Mouse (Mus musculus): ENCODE measurements around the gene Alms1. TPM values are rescaled to one million over a fixed set of nuclear protein-coding genes. Genes with fewer than 3 reads are reported as not detected.
A peak's percentile ranks its signal among the peaks of the same experiment; 100 is the strongest.
"Not testable (repeated sequence)": the region's sequence is repeated elsewhere in the genome, so short reads cannot be mapped to it uniquely, and the experiment has no call there.

Alms1 gene
- polyA plus RNA-seq (2017; shearing (Covaris generic)), result 1 to 10 TPM; 2.7 to 4.3 TPM

DNA sequence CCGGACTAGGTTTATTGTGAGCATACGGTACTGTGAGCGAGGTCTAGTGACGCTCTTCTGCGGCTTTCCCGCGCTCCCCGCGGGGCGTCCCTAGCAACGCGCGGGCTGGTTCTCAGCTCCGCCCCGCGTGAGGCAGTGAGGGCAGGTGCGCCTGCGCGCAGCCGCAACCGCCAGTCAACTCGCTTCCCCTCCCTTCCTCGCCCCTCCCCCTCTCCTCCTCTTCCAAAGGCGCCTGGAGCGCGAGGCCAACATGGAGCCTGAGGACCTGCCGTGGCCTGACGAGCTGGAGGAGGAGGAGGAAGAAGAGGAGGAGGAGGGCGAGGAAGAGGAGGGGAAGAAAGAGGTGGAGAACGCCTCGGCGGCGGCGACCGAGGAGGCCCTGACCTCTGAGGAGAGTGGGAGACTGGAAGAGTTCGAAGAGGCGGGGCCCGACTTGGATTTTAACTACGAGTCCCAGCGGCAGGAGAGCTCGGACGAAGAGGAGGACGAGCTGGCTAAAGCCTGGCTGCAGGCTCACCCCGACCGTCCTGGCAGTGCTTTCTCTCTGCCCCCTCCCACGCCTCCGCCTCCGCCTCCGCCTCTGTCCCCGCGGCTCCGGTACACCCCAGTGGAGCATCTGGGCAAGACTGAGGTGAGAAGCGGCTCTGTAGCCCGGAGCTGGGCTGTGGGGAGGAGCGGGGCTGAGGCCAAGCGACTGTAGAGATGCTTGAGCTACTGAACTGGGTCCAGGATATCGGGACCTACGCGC is at the start of gene Alms1:
Gene Alms1, plus strand, starts transcription at position 136 of the 748 bp plus-strand sequence.
- peak; percentile 93 for ATAC-seq

DNA sequence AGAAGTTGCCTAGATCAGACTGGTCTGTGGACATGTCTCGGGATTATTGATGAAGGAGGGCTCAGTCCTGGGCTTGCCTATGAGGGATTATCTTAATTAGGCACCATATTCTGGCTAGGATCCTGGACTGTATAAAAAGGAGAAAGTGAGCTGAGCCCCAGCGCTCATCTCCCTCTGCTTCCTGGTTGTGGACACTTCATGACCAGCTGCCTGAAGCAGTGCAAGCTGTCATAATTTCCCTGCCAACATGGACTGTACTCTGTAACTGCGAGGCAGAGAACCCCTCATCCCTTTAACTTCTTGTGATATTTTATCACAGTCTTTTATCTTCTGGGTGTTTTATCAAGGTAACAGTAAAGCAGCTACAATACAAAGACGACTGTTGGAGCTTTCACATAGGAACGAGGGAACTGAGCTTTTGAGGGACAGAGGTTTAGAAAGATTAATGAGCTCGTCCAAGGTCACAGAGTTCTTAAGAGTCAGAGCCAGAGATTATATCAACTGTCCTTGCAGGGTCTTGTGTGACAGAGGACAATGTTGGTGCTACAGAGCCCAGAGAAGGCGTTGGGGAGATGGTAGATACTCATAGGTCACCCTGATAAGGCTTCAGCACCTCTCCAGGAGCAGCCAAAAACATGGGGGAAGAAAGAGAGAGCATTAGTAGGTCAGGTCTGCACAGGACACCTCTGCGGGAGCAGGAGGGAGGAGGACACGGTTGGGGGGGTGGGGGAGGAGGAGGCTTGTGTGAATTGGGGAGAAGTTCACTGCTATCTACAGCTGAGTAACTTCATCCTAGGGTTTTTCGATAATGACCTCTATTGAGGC is 43.8 kb upstream of the Alms1 start:
- ATAC-seq, result no peak

DNA sequence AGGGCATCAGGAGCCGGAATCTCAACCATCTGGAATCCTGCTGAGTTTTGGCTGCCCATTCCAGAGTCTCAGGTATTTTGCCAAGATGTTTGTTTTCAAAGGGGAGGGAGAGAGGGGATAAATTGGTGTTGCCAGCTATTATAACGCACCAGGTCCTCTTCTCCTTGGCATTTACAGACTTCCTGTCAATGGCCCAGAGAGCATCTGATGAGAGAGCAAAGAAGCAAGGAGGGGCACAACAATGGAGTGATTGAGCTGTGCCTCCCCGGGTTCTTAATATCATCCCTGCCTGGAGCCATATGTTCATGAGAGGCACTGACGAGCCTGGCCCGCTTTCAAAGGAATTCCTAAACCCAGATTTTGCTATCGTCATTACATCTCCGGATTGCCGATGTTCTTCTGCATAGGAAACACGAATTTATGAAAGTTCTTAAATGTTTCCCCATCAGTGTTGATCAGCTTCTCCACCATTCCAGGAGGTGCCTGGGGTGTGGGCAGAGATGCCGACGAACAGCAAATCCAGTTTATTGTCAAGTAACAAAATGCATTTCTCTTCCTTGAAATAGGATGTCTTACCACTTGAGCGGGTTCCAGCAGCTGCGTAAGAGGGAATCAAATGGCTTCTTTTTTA is 43.0 kb upstream of the Alms1 start:
- no peak for ATAC-seq

DNA sequence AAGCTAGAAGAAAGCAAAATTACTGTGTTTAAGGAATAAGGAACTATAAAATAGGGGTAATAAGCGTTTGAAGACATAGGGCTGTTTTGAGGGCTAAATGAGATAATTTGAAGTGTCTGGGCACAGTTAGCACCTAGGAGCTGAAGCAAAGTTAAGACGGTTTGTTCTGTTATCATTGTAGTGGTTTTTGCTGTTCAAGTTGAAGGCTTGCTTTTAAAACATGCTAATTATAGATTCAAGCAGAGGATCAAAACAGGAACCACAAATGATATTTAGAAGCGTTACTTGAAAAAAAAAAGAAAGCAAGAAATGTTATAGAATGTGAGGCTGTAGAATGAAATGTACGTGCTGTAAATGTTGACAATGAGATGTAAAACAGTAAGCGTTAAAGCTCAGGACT is 39.7 kb upstream of the Alms1 start:
- ATAC-seq, result no peak

DNA sequence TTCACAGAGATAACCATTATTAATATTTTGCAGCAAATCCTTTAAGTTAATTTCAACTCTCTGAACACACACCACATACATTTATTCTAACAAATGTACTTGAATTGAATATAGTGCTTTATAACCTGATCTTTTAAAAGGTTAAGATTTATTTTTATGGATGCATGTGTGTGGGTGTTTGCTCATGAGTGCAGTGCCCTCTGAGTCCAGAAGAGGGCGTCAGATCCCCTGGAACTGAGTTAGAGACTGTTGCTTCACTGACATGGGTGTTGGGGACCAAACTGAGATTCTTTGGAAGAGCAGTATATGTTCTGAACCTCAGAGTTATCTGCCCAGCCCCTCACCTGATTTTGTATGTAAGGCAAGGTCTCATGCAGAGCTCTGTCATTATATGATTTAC is 25.0 kb upstream of the Alms1 start:
- ATAC-seq, result no peak

DNA sequence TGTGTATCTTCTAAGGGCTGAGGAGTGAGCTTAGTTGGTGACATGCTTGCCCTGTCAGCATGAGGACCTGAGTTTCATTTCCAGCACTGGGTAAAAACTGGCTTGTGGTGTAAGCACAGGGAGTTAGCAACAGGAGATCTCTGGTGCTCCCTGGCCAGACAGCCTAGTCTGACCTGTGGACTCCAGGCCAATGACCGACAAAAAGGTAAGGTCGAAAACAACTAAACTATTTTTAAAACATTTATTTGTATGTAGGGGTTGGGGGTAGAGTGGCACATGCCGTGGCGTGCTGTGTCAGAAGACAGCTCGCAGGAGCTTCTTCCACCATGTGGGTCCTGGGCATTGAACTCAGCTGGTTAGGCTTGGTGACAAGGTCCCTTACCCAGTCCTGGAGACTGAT is 14.5 kb upstream of the Alms1 start:
- ATAC-seq, result no peak

DNA sequence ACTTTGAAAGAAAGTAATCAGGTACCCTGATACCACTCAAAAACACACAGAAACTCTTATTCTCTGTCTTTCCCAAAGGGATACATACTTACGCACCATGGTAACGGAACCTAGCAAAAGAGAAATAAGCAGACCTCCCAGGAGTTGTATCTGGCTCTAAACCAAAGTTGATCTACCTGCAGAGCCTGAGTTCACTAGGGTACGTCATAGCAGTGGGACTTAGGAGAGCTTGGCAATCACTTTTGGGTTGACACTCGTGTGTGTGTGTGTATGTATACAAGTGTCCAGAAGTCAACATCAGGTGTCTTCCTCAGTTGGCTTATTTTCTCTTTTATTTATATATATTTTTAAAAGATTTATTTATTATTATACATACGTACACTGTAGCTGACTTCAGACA is 5.6 kb upstream of the Alms1 start:
- no peak for ATAC-seq

DNA sequence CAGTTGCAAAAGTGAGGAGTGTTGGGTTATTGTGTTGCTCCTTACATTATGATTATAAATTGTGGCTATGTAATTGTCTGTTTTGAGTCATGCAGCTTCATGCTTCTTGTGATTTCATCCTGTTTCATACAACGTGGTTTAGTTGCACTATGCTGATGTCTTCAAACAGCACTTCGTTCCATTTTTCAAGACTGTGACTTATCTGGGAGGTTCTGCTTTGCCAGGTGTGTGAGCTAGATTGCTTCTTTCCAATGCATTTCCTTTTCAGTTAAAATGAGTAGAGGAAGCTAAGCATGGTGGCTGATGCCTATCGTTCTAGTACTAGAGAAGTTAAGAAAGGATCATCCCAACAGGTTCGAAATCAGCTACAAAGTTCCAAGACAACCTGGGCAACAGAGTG is 2.7 kb upstream of the Alms1 start:
- no peak for ATAC-seq

DNA sequence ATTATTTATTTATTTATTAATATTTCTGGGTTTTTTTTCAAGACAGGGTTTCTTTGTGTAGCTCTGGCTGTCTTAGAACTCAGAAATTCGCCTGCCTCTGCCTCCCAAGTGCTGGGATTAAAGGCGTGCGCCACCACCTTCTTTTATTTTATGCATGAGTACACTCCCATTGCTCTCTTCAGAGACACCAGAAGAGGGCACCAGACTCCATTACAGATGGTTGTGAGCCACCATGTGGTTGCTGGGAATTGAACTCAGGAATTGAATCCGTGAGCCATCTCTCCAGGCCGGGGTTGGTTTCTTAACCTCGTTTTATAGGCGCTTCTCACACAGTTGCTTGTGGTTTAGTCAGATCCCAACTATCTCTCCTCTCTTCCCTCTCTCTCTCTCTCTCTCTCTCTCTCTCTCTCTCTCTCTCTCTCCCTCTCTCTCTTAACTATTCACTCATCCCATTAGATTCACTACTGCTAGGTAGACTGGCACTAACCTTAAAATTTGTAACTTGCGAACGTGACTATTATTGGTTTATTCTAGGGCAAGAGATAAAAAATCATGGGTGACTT is 445 bp upstream of the Alms1 start:
- ATAC-seq, result no peak

DNA sequence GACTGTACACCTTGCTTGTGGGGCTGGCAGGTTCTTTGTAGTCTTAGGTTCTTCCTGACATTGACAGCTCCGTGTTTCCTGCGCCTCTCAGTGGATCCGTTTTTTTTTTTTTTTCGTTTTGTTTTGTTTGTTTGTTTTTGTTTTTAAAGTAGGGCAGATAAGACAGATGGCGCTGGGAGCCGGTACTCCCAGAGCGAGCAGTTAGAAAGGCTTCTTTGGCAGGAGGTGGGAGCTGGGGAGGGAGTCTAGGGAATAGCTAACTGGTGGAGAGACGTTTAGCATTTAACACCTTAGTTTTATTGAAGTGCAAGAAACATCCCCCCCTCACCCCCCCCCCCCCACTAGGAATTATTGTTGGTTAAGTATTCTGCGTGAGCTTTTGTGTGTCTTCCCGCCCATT is 833 bp downstream of the Alms1 start:
- no peak for ATAC-seq

DNA sequence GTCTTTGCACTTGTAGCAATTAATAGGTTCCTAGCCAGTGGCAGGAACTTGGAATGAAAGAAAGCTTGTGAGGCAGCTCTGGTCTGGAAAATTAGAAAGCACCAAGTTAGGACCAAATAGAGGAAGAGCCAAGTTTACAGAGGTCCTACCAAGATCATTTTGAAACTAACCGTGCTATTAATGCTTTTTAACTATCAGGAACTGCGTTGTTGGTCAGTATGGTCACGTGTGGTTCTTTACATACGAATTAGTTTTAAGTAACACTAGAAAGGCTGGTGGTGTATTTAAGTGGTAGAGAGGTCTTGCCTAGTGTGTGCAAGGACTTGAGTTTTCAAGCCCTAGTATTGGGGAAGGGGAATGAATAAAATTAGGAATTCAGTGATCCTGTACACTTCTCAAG is 1.2 kb downstream of the Alms1 start:
- ATAC-seq, result no peak

DNA sequence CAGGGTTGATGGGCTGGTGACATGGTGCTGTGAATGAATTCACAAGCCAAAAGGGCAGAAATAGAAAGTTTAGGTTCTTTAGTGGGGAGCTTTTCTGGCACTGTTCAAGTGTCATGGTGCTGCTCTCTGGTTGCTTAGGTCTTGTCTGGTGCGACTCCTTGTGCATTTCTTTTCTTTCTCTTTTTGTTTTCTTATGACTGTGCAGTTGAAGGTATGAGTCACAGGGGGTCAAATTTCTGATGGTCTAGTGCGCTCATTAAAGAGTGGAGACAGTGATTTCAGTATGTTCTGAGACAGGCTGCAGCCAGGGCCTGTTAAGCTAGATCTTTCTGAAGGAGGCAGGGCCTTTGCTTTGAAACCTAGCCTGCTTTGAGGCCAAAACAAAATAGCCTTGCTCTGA is 2.8 kb downstream of the Alms1 start:
- ATAC-seq, result no peak

DNA sequence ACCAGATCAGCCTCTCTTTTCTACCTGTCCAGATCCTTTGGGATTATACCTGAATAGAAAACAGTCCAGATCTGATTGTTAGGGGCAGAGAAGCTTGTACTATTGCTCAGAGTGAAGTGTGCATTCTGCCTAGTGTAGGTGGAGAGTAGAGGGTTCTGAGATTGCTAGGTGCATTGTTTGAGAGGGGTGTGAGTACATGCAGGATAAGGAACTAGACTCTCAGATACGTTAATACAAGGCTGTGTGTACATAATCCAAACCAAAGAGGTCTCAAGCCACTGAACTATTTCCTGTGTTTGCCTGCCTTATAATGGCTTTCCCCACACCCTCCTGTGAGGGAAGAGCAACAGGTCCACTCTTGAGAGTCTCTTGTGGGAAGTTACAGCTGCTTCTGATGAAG is 12.0 kb downstream of the Alms1 start:
- no peak for ATAC-seq

DNA sequence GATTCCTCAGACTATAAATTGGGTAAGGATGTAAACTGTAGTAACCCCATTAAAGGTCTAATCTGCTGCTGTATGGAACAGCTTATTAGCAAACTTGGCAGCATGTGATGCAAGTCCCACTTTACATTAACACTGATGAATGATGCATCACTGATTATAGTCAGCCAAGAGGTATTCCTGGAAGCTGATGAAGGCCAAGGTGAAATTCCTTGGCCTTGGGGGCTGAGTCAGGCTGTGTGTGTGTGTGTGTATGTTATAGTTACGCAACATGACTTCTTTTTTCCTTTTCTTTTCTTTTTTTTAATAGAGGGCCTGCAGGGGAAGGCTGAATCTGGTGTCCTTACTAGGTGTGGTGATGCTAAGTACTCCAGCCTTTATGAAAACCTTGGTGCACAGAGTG is 23.2 kb downstream of the Alms1 start:
- no peak for ATAC-seq

DNA sequence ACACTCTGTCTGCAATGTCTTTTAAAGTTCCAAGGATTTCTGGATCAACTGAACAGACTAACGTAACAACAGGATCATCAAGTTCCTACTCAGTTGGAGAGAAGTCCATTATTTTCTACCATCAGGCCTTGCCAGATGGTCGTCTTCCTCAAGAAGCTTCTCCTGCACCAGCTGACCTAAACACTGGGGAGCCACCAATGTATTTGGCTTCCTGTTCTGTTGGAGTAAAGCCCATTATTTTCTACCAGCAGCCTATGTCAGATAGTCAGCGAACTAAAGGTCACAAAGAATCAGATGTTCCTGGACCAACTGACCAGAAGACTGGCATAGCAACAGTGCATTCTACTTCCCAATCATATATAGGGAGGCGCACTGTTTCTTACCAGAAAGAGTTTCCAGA is 33.5 kb downstream of the Alms1 start:
- no peak for ATAC-seq

DNA sequence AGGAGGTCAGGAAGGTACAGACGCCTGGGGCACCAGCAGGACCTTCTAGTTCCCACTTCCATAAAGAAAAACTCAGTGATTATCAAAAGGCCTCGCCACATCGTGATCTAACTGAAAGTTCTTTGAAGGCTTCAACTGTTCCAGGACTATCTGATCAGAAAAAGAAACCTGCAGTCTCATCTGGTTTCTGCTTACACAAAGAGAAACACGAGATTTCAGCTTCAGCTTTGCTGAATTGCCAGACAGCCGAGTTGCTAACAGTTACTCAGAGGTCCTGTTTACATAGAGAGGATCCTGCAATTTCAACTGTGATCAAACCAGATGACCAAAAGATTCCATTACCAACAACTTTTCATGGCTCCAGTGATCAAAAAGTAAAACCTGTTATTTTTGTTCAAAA is 34.3 kb downstream of the Alms1 start:
- no peak for ATAC-seq

DNA sequence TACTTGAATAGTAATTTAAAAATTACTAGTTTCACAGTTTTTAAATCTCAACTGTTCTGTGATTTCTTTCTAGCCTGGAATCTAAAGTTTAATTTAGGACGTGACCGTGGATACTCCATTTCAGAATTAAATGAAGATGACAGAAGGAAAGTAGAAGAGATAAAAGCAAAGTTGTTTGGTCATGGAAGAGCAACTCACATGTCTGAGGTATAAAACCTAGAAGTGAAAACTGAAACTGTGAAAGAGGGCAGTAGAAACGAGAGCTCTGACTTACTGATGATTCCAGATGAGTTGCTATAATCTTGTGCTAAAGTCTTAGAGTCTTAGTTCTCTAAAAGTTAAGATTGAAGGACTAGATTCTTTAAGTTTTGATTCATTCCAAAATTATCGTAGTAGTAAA is 37.2 kb downstream of the Alms1 start:
- ATAC-seq, result no peak

DNA sequence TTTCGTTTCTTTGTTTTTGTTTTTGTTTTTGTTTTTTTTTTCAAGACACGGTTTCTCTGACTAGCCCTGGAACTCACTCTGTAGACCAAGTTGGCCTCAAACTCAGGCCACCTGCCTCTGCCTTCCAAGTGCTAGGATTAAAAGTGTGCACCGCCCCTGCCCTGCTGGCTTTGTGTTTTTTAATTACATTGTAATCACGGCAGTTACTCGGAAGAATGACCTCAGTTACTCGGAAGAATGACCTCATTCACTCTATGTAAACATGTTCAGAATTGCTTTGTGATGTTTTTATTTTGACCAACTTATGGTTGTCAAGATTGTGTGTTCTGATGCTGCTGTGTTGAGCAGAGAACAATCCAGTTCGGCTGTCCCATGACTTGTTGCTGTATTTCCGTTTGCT is 45.8 kb downstream of the Alms1 start:
- ATAC-seq, result no peak

DNA sequence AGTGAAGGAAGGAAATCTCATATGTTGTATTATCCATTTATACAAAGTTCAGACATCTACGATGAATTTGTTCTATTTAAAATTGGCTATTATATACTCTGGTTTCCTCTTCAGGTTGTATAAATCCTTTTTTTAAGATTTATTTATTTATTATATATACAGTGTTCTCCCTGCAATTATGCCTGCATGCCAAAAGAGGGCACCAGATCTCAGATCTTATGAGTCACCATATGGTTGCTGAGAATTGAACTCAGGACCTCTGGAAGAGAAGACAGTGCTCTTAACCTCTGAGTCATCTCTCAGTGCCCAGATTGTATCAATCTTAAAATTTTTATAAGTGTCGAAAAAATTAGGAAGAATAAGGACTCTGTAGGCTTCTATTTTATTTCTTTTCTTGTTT is 65.9 kb downstream of the Alms1 start:
- ATAC-seq, result no peak

DNA sequence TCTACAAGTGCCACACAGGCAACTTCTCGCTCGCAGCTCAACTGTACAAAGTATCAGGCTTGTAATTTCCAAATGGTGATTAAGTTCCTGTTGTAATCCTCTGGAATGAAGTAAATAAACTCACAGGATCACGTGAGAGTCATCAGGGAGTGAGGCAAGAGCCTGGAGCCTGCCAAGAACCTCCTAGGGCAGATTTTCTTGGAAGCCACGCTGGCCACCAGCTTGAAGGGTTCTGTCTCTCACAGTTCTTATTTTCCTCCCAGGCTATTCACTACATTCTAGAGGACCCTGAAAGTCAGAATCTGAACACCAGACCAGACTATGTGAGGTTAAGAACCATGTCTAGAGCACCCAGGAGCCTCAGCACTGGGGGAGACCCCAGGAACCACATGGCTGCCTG is 114.6 kb downstream of the Alms1 start:
- not testable (repeated sequence) for ATAC-seq

DNA sequence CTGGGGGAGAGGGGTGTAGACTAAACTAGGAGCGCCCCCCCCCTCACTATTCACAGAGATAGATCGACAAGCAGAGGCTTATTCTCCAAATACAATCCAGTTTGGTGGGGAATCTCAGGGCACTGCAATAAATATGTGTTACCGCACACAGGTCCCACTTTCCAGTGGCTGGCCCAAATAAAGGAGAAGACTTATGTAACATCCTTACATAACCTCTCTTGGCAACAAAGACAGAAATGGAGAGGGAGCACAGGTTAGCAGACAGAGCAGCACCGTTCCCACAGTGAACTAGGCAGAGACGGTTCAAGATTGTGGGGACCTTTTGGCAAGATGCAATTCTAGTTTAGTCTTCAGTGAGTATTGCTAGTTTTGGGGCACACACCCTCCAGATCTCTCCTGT is 121.9 kb downstream of the Alms1 start:
- not testable (repeated sequence) for ATAC-seq

DNA sequence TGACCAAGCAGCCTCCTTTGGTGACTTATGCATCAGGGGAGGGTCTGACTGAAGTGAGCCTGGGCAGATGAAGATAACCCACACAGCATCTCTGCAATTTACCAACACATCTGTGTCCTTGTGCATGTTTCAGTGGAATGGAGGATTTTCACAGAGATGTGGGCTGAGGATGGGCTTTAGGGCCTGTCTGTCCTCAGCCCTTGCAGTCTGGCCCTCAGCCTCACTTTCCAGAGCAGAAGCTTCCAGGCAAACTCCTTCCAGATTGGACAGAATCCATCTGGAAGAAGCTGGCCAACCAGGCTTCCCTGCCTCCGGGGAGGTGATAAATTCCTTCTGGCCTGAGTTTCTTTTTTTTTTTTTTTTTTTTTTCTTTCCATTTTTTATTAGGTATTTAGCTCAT is 122.3 kb downstream of the Alms1 start:
- ATAC-seq, result not testable (repeated sequence)

DNA sequence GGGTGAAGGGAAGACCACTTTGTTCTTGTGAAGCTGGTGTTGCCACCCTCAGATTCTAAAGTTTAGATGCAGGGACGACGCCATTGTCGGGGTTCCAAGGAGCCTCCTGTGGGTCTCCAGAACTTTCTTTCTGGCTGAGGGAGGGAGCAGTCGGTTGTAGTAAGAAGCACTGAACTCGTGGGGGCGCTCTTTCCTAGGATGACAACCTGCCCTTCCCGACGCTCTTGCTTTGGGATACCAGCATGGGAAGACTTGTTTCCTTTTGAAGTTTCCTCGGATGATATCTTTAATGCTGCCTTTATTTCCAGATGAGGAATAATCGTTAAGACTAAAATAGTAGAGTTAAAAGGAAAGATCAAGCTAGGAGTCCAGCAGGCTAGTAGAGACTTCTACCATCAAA is 125.8 kb downstream of the Alms1 start, which contains the start of gene Nat8f7:
Gene Nat8f7, minus strand, starts transcription at position 101 of the 400 bp plus-strand sequence.
- ATAC-seq, result not testable (repeated sequence)
